Mouse (Mus musculus): ENCODE data around the gene Asf1a.
"Not testable (repeated sequence)": the region's sequence is repeated elsewhere in the genome, so short reads cannot be mapped to it uniquely, and the experiment has no call there.

The Asf1a gene

GRCm38 (mm10) chr10:53650683-53651082, 54.1 kb downstream of the Asf1a start:
- no peak for DNase-seq

- not testable (repeated sequence) for DNase-seq
Measured at GRCm38 (mm10) chr10:53654239-53654638, 57.7 kb downstream of the Asf1a start.
